Mouse (Mus musculus): ENCODE measurements at regions not wholly inside any gene's neighbourhood (a gene's known extent, or its start where the extent isn't known, plus 50 kb on each side); places are given as distances from the start of the nearest gene placed in this dataset.

DNA sequence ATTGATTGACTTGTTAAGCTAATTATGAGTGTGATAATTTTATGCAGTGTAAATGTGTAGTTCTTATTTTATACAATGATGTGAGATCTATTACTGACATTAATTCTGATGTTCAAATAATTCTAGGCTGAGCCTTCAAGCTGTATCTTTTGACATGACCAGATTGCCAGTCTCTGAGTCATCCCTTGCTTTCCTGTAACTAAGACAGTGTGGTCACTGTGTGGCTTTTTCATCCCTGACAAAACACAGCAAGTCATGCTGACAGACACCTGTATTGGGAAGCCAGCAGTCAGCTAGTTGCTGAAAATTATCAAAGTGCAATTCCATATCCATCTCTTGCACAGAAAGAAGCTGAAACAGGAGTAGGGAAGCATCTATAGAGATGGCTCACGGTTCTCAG, 54.4 kb upstream of the Eepd1 start:
- WGBS, result 91% methylated on average over 1 of the region's 1 CpGs
- Histone ChIP-seq H3K27me3 (no peaks in the 10 kb centered on the region), H3K27ac (no peak overlapping the region), H3K36me3 (no peaks in the 10 kb centered on the region), H3K4me3 (no peak overlapping the region), H3K9me3 (no peaks in the 10 kb centered on the region), H3K4me2 (no peak overlapping the region), H3K9ac (no peak overlapping the region), H3K4me1 (replicated peaks) (no peaks in the 10 kb centered on the region)
- ATAC-seq (ENCODE audit: low FRiP score), result no peak

DNA sequence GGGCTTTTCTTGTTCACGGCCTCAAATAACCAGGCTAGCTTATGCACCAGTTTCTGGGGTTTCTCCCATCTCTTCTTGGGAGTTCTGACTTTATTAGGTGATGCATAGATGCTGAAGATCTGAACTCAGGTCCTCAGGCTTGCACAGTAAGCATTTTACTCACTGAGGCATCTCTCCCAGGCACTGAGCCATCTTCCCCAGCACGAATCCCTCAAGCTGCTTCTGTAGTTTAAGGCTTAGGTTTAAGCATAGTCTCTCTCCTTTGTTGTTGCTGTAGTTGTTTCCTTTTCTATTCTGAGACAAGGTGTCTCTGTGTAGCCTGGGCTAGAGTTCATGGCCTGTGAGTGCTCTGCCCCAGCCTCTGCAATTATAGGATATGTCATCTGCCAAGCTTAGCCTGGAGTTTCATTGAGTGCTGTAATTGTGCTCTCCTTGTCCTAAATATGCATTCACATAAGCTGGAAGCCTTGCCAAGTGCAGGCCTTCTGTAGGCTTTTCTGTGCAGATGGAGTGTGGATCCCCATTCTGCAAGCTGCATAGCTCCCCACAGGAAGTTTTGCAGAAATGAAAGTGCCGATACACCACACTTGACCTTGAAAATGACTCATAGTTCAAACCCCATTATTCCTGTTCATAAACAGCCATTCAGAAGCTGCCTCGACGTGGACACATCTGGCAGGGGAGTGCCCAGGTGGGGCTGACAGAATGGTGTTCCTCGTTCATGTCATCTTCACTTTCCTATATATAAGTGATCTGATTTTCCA, 51.7 kb upstream of the Eepd1 start:
- Histone ChIP-seq H3K9me3 (no peaks in the 10 kb centered on the region), H3K9ac (no peak overlapping the region), H3K4me1 (replicated peaks) (no peaks in the 10 kb centered on the region), H3K4me2 (no peak overlapping the region), H3K27ac (no peak overlapping the region), H3K27me3 (no peaks in the 10 kb centered on the region), H3K36me3 (no peaks in the 10 kb centered on the region), H3K4me3 (no peak overlapping the region)
- 88% methylated on average over 6 of the region's 6 CpGs for WGBS
- ATAC-seq (ENCODE audit: low FRiP score), result no peak
